Mouse (Mus musculus): Measurements from ENCODE around the gene Dedd2. TPM values are rescaled to one million over a fixed set of nuclear protein-coding genes. Genes with fewer than 3 reads are reported as not detected.
A peak's percentile ranks its signal among the peaks of the same experiment; 100 is the strongest.

The Dedd2 gene
- polyA plus RNA-seq, 1 experiment from 2014 or later: 2.2 TPM

GRCm38 (mm10) chr7:25238015-25238706 lies 17.7 kb upstream of the Dedd2 start:
- Histone ChIP-seq H3K4me3 (ENCODE audit: inconsistent target) (peak overlapping the region; percentile 40), H3K36me3 (ENCODE audit: inconsistent target) (peaks cover 8% of the 10 kb centered on the region), H3K79me2 (ENCODE audit: inconsistent target) (peaks cover 41% of the 10 kb centered on the region), H3K27ac (peak overlapping the region; percentile 83)
- under 1% methylated on average over 23 of the region's 23 CpGs for WGBS (ENCODE audit: missing documents)

DNA sequence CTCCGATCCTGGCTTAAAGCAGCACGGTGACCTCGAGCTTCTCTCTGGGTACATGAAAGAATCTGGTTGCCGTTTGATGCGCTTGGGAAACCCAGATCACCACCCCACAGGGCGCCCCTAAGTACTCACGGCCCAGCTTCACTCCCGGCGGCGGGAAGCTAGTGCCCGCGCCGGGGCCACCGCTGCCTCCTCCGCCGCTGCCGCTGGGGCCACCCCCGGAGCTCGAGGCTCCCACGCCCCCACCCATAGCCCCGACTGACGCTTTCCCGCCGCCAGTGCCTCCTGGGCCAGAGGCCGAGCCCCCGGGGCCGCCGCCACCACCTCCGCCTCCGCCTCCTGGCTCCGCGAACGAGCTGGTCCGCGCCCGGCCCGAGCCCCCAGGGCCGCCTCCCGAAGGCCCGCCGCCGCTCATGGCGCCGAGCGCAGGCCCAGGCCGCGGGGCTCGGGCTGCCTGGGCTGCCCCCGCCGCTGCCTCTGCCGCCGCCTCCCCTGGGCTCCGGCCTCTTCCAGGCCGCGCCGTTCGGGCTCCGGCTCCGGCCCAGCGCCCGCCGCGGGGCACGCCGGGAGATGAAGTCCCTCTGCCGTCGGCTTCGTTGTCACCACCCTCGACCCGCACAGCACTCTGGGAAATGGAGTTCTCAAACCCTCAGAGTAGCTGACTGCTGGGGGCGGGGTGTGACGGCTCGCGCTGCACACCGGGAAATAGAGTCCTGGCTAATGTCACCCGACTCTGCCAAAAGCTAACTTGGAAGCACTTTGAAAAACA lies 17.0 kb upstream of the Dedd2 start, which contains the start of gene Gsk3a:
Gsk3a (minus strand) TSS at position 603 of the 766 bp plus-strand sequence.
- Histone ChIP-seq H3K36me3 (ENCODE audit: inconsistent target) (peaks cover 15% of the 10 kb centered on the region), H3K79me2 (ENCODE audit: inconsistent target) (peaks cover 48% of the 10 kb centered on the region), H3K4me3 (ENCODE audit: inconsistent target) (peak within 1 kb of the TSS; percentile 58), H3K27ac (peak within 1 kb of the TSS; percentile 83)
- under 1% methylated on average over 73 of the region's 76 CpGs for WGBS (ENCODE audit: missing documents)

DNA sequence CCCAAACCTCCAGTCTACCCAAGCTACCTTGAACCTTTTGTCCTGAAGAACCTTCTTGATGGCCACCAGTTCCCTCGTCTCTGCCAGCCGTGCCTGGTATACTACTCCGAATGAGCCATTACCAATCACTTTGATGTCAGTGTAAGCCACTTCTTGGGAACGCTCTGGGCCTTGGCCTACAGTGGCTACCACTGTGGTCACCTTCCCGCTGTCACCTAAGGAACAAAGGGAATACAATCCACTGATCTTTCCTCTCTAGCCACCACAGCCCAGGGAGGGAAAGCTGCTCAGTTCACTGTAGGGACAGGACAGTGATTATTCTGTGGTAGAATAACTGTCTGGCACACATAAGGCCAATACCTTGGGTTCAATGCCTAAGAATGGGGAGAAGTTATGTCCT lies 15.1 kb upstream of the Dedd2 start:
- WGBS (ENCODE audit: missing documents): 88% methylated on average over 5 of the region's 5 CpGs
- no peak overlapping the region for H3K27ac ChIP-seq
- peaks cover 34% of the 10 kb centered on the region for H3K36me3 ChIP-seq (ENCODE audit: inconsistent target)
- no peak overlapping the region for H3K4me3 ChIP-seq (ENCODE audit: inconsistent target)
- peaks cover 50% of the 10 kb centered on the region for H3K79me2 ChIP-seq (ENCODE audit: inconsistent target)

GRCm38 (mm10) chr7:25233061-25233460 lies 12.6 kb upstream of the Dedd2 start:
- H3K79me2 ChIP-seq (ENCODE audit: inconsistent target): peaks cover 55% of the 10 kb centered on the region
- no peak overlapping the region for H3K4me3 ChIP-seq (ENCODE audit: inconsistent target)
- H3K36me3 ChIP-seq (ENCODE audit: inconsistent target): peaks cover 59% of the 10 kb centered on the region
- 86% methylated on average over 2 of the region's 2 CpGs for WGBS (ENCODE audit: missing documents)
- H3K27ac ChIP-seq: no peak overlapping the region

- Histone ChIP-seq H3K79me2 (ENCODE audit: inconsistent target) (peaks cover 64% of the 10 kb centered on the region), H3K27ac (no peak overlapping the region), H3K36me3 (ENCODE audit: inconsistent target) (peaks cover 68% of the 10 kb centered on the region), H3K4me3 (ENCODE audit: inconsistent target) (no peak overlapping the region)
- 69% methylated on average over 5 of the region's 5 CpGs for WGBS (ENCODE audit: missing documents)
These were observed 11.8 kb upstream of the Dedd2 start for GRCm38 (mm10) chr7:25232101-25232648.

DNA sequence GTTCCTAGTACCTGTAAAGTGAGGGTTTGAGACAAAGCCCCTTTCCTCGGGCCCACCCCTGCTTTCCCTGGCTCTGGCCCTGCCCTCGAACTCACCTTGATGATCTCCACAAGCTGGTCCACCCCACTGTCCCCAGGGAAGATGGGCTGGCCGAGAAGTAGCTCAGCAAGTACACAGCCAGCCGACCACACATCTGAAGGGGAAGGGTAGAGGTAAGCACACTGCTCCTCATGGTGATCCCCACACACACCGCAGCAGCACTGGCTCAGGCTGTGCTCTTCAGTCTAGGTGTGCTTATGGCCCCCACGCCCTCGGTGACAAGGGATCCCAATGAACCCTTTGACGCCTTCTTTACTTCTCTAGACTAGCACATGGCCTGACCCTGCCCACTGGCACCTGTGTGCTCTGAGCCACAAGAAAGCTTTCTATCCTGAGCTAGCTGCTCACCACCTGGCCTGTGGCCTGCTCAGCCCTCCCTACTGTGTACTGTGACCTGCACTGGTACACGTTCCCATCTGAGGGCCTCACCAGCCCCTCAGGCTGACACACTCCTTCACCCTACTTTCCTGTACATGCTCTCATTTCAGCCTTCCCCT lies 10.4 kb upstream of the Dedd2 start:
- Histone ChIP-seq H3K36me3 (ENCODE audit: inconsistent target) (peaks cover 75% of the 10 kb centered on the region), H3K27ac (no peak overlapping the region), H3K4me3 (ENCODE audit: inconsistent target) (no peak overlapping the region), H3K79me2 (ENCODE audit: inconsistent target) (peaks cover 63% of the 10 kb centered on the region)
- 91% methylated on average over 7 of the region's 9 CpGs for WGBS (ENCODE audit: missing documents)

DNA sequence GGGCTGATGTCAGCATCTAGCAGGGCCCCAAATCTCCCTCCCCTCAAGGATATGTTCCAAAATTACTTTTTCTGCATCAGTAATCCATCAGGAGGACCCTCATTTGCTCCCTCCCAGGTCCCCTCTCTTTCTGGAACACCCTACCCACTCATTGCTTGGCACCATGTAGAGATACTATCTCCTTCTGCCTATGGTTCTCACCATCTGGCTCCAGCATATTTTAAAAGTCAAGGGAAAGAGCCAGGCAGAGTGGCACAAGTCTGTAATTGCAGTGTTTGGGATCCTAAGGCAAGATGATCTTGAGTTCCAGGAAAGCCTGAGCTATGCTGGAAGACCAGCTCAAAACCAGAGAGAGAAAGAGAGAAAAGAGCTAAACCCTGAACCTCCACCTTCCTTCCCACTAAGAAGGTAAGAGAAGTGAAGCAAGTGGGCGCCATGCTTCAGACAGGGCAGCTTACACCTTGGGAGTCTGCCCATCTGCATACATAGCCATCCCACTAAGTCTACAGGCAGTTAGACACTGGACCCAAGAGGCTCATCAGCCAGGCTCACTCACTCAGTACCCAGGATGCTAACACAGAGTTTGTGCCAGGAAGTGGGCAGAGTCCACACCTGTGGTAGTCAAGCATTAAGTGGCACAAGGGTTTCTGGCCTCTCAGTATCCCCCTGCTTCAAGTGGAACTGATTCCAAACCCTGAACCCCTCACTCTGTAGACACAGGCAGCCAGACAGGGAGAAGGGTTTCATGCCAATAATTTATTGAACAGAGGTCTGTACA lies 7.3 kb upstream of the Dedd2 start:
- WGBS (ENCODE audit: missing documents): 100% methylated on average over 1 of the region's 1 CpGs
- Histone ChIP-seq H3K27ac (no peak overlapping the region), H3K79me2 (ENCODE audit: inconsistent target) (peaks cover 61% of the 10 kb centered on the region), H3K4me3 (ENCODE audit: inconsistent target) (no peak overlapping the region), H3K36me3 (ENCODE audit: inconsistent target) (peaks cover 71% of the 10 kb centered on the region)

GRCm38 (mm10) chr7:25222275-25222967 lies 2.0 kb upstream of the Dedd2 start:
- Histone ChIP-seq H3K27ac (no peak overlapping the region), H3K36me3 (ENCODE audit: inconsistent target) (peaks cover 18% of the 10 kb centered on the region), H3K4me3 (ENCODE audit: inconsistent target) (peak overlapping the region; percentile 94), H3K79me2 (ENCODE audit: inconsistent target) (peaks cover 67% of the 10 kb centered on the region)
- 91% methylated on average over 10 of the region's 10 CpGs for WGBS (ENCODE audit: missing documents)

DNA sequence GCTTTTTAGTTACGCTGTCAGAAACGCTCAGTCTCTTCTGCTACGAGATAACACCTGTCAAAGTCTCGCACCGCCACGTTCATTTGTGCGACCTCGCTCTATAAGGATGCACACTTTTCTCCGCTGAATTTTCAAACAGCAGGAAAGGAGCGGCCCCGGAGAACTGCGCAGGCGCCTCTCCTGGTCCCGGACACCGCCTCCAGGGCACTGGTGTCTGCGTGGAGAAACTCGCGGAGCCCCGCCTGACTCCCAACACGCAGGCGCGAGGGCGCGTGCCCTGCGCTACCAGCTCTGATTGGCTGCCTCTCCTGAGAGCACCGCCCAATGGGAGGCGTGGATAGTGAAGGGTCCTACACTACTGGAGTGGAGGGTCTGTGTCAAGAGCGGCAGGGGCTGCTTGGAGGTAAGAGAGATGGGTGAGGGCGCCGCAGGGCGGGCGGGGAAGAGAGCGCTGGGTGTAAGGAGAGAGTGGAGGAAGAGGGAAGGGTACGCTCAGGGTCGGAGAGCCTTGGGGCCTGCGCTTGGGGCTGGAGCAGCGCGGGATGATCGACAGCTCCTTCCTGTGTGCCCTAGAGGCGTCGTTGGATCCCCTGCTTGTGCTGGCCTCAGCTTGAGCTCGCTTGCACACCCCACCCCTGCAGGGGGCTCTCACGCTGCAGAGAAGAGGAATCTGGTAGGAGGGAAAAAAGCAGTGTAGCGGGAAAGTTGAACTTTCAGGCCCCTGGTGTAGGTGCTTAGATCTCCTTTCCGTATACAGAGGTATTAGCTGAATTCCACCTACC lies 878 bp upstream of the Dedd2 start, which contains the start of gene Zfp526:
Zfp526 (plus strand) TSS at position 324 of the 782 bp plus-strand sequence.
- peaks cover 13% of the 10 kb centered on the region; the same call in 1 of the 2 replicates for H3K36me3 ChIP-seq (ENCODE audit: inconsistent target)
- peaks cover 56% of the 10 kb centered on the region for H3K79me2 ChIP-seq (ENCODE audit: inconsistent target)
- under 1% methylated on average over 45 of the region's 45 CpGs for WGBS (ENCODE audit: missing documents)
- peak within 1 kb of the TSS; percentile 65 for H3K27ac ChIP-seq
- peak within 1 kb of the TSS; percentile 94 for H3K4me3 ChIP-seq (ENCODE audit: inconsistent target)

GRCm38 (mm10) chr7:25219756-25220456 lies 509 bp downstream of the Dedd2 start:
- Histone ChIP-seq H3K4me3 (ENCODE audit: inconsistent target) (peak overlapping the region; percentile 94), H3K36me3 (ENCODE audit: inconsistent target) (peaks cover 6% of the 10 kb centered on the region; the same call in 1 of the 2 replicates), H3K79me2 (ENCODE audit: inconsistent target) (peaks cover 42% of the 10 kb centered on the region), H3K27ac (peak overlapping the region; percentile 58)
- 3% methylated on average over 30 of the region's 31 CpGs for WGBS (ENCODE audit: missing documents)

DNA sequence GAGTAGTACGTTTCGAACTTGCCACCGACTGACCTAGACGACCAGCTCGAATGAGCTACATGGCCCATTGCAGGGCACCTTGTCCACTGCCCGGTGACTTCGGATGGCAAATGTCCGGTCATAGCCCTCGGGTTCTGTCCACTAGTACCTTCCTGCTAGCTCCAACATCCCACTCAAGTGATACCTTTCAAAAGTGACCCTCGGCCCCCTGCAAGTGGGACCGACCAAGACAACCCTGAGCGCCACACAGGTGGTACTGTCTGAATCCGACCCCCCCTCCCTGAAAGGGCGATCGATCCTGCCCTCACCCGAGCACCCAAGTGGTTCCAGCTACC lies 1.0 kb downstream of the Dedd2 start:
- WGBS (ENCODE audit: missing documents): 1% methylated on average over 16 of the region's 16 CpGs
- peaks cover 4% of the 10 kb centered on the region; the same call in 1 of the 2 replicates for H3K36me3 ChIP-seq (ENCODE audit: inconsistent target)
- peak overlapping the region; percentile 58 for H3K27ac ChIP-seq
- peaks cover 39% of the 10 kb centered on the region for H3K79me2 ChIP-seq (ENCODE audit: inconsistent target)
- H3K4me3 ChIP-seq (ENCODE audit: inconsistent target): peak overlapping the region; percentile 94

DNA sequence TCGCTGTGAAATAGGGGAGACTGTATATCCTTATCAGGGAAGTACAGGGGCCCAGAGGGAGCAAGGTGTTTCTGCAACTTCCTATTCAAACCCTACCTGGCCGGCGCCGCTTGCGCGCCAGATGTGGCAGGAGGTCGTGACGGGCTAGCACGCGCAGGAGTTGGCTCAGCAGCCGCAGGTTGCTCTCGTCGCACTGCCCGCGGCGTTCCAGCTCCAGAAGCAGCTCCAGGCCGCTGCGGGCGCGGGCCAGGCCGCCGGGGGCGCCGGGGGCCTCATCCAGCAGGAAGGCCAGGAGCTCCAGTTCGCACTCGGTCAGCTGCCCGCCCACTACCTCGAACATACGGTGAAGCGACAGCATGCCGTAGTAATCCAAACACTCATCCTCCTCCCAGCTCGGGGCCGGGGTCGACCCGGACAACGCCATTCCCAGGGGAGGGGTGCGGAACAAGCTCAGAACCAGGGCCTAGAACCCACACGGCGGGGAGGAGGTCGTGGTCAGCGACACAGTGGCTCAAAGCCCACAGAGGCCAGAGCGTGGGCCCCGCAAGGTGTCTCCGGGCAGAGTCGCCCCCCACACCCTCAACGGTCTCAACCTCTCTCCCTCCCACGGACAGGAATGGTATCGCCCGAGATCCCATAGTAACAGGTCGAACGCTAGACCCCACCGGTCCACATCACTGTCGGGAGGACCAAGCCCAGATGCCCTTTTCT lies 1.6 kb downstream of the Dedd2 start:
- WGBS (ENCODE audit: missing documents): under 1% methylated on average over 53 of the region's 53 CpGs
- H3K4me3 ChIP-seq (ENCODE audit: inconsistent target): peak overlapping the region; percentile 94
- peak overlapping the region; percentile 58 for H3K27ac ChIP-seq
- peaks cover 34% of the 10 kb centered on the region for H3K79me2 ChIP-seq (ENCODE audit: inconsistent target)
- no peaks in the 10 kb centered on the region; the same call in 1 of the 2 replicates for H3K36me3 ChIP-seq (ENCODE audit: inconsistent target)
